Mouse (Mus musculus): ENCODE data around the gene Fndc7.
A peak's percentile ranks its signal among the peaks of the same experiment; 100 is the strongest.
"Not testable (repeated sequence)": the region's sequence is repeated elsewhere in the genome, so short reads cannot be mapped to it uniquely, and the experiment has no call there.

The Fndc7 gene

GRCm38 (mm10) chr3:108853266-108853665 is 36.5 kb downstream of the Fndc7 start:
- DNase-seq (ENCODE audit: low spot score), result no peak

GRCm38 (mm10) chr3:108851996-108852697 is 37.7 kb downstream of the Fndc7 start:
- no peak for DNase-seq (ENCODE audit: low spot score)

- DNase-seq (ENCODE audit: low spot score), result no peak
Measured at GRCm38 (mm10) chr3:108851554-108851953, 38.3 kb downstream of the Fndc7 start.

- DNase-seq (ENCODE audit: low spot score), result no peak
Measured at GRCm38 (mm10) chr3:108851075-108851474, 38.7 kb downstream of the Fndc7 start.

- DNase-seq (ENCODE audit: low spot score), result no peak
Measured at GRCm38 (mm10) chr3:108850506-108850905, 39.3 kb downstream of the Fndc7 start.

GRCm38 (mm10) chr3:108846616-108847015 is 43.2 kb downstream of the Fndc7 start:
- DNase-seq (ENCODE audit: low spot score), result no peak

- no peak for DNase-seq (ENCODE audit: low spot score)
Measured at GRCm38 (mm10) chr3:108844521-108844920, 45.3 kb downstream of the Fndc7 start.

GRCm38 (mm10) chr3:108844026-108844425 is 45.8 kb downstream of the Fndc7 start:
- DNase-seq (ENCODE audit: low spot score), result no peak

GRCm38 (mm10) chr3:108840716-108841054 is 49.1 kb downstream of the Fndc7 start:
- no peak for DNase-seq (ENCODE audit: low spot score)

- DNase-seq (ENCODE audit: low spot score), result peak; percentile 98
Measured at GRCm38 (mm10) chr3:108840000-108840715, 49.6 kb downstream of the Fndc7 start, which contains the start of gene Stxbp3. Stxbp3 (minus strand) TSS chr3:108840526.

GRCm38 (mm10) chr3:108839647-108839999 is 50.2 kb downstream of the Fndc7 start:
- DNase-seq (ENCODE audit: low spot score), result no peak

- no peak for DNase-seq (ENCODE audit: low spot score)
Measured at GRCm38 (mm10) chr3:108838980-108839379, 50.8 kb downstream of the Fndc7 start.

- DNase-seq (ENCODE audit: low spot score), result no peak
Measured at GRCm38 (mm10) chr3:108836931-108837330, 52.9 kb downstream of the Fndc7 start.

GRCm38 (mm10) chr3:108833717-108834116 is 56.1 kb downstream of the Fndc7 start:
- DNase-seq (ENCODE audit: low spot score), result not testable (repeated sequence)

- DNase-seq (ENCODE audit: low spot score), result no peak
Measured at GRCm38 (mm10) chr3:108831750-108832149, 58.1 kb downstream of the Fndc7 start.

- DNase-seq (ENCODE audit: low spot score), result no peak
Measured at GRCm38 (mm10) chr3:108830493-108830892, 59.3 kb downstream of the Fndc7 start.

- DNase-seq (ENCODE audit: low spot score), result no peak
Measured at GRCm38 (mm10) chr3:108815631-108816030, 74.2 kb downstream of the Fndc7 start.

- no peak for DNase-seq (ENCODE audit: low spot score)
Measured at GRCm38 (mm10) chr3:108810747-108811263, 79.0 kb downstream of the Fndc7 start.

GRCm38 (mm10) chr3:108805622-108806021 is 84.2 kb downstream of the Fndc7 start:
- DNase-seq (ENCODE audit: low spot score), result no peak
